Mouse (Mus musculus) midbrain, embryonic 15.5 days (tissue): ENCODE results near the gene Edc4. TPM values are rescaled to one million over a fixed set of nuclear protein-coding genes. Genes with fewer than 3 reads are reported as not detected.
"Not testable (repeated sequence)": the region's sequence is repeated elsewhere in the genome, so short reads cannot be mapped to it uniquely, and the experiment has no call there.

ENCODE experiments used
- ATAC-seq: fragments of 200-750 bp; cut with Nextera tagmentation; replicated peaks from 2 replicates; pipeline ENCODE4 v1.8.0; 2017; ENCODE audit warnings: moderate TSS enrichment
- H3K27ac ChIP-seq: fragments of 300-500 bp; sonication (generic); 2 replicates; pipeline ENCODE4 v1.5.1; 2015; ENCODE audit warnings: mild to moderate bottlenecking, inconsistent platforms
- H3K27me3 ChIP-seq: fragments of 300-500 bp; sonication (generic); replicated peaks from 2 replicates; pipeline ENCODE4 v1.6.1; 2015; ENCODE audit warnings: inconsistent platforms
- H3K36me3 ChIP-seq: fragments of 300-500 bp; sonication (generic); replicated peaks from 2 replicates; pipeline ENCODE4 v1.6.1; 2015; ENCODE audit warnings: inconsistent platforms
- H3K4me1 ChIP-seq: fragments of 300-500 bp; sonication (generic); 2 replicates; pipeline ENCODE4 v1.6.1; 2015; ENCODE audit warnings: inconsistent platforms
- H3K4me2 ChIP-seq: fragments of 300-500 bp; sonication (generic); 2 replicates; pipeline ENCODE4 v1.6.1; 2015; ENCODE audit warnings: inconsistent platforms, mild to moderate bottlenecking, moderate library complexity
- H3K4me3 ChIP-seq: fragments of 300-500 bp; sonication (generic); 2 replicates; pipeline ENCODE4 v1.5.1; 2015; ENCODE audit warnings: mild to moderate bottlenecking, inconsistent platforms
- H3K9ac ChIP-seq: fragments of 300-500 bp; sonication (generic); 2 replicates; pipeline ENCODE4 v1.6.1; 2015; ENCODE audit warnings: mild to moderate bottlenecking, inconsistent platforms
- H3K9me3 ChIP-seq: fragments of 300-500 bp; sonication (generic); 2 replicates; pipeline ENCODE4 v1.6.1; 2016; ENCODE audit warnings: inconsistent platforms
- WGBS: fragments of 180-500 bp; shearing (Covaris S2); methylation state at CpG from one replicate; pipeline ENCODE4 v1.1.7; 2015; ENCODE audit warnings: mixed read lengths; 5-methylcytosine and 5-hydroxymethylcytosine counted together
- polyA plus RNA-seq: library from polyadenylated mRNA; unstranded; fragments of >200 nt; fragmentation: Nextera tagmentation; extraction: Ambion mirVana; gene quantifications from 2 replicates; pipeline ENCODE4 v1.2.1, GENCODE M21; 2015

The Edc4 gene
- polyA plus RNA-seq: 52.9 and 61.9 TPM in 2 replicates

DNA sequence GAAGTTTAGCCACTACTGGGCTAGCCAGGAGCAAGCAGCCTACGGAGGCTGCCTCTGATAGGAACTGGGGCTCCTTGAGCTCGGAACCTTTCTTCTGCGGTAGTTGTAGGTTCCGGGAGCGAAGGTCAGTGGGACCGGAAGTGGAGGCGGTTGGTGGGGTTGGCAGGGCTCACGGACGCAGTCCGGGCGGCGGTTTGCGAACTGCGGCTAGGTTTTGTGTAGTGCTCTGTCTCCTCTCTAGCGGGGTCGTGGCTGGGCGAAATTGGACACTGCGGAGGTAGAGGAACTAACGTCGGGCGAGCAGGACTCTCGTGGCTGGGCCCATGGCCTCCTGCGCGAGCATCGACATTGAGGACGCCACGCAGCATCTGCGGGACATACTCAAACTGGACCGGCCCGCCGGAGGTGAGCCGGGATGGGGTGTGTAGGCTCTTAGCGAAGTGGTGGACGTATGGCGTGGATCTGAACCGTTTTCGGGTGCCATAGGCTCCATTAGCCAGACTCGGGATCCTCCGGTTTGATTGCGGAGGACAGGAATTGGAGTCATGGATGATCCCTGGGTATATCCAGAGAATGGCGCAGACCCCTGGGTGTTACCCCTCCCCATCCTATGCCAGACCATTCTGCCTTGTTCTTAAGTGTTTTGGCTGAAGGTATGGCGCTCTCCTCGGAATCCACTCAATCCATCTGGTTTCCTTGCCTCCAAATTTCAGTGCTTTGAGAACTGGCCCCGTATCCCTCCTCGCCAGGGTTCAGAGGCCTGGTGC is at the start of gene Edc4:
Edc4 (plus strand) TSS at position 128 of the 767 bp plus-strand sequence.
- Histone ChIP-seq H3K9me3 (no peaks in the 10 kb centered on the region), H3K4me2 (peak within 1 kb of the TSS; percentile 82), H3K36me3 (peaks cover 47% of the 10 kb centered on the region), H3K27me3 (no peaks in the 10 kb centered on the region), H3K9ac (peak within 1 kb of the TSS; percentile 74), H3K4me1 (peaks cover 34% of the 10 kb centered on the region), H3K4me3 (peak within 1 kb of the TSS; percentile 93), H3K27ac (peak within 1 kb of the TSS; percentile 40; the same call in 1 of the 2 replicates)
- peak; percentile 91 for ATAC-seq
- WGBS: 1% methylated on average over 45 of the region's 45 CpGs

DNA sequence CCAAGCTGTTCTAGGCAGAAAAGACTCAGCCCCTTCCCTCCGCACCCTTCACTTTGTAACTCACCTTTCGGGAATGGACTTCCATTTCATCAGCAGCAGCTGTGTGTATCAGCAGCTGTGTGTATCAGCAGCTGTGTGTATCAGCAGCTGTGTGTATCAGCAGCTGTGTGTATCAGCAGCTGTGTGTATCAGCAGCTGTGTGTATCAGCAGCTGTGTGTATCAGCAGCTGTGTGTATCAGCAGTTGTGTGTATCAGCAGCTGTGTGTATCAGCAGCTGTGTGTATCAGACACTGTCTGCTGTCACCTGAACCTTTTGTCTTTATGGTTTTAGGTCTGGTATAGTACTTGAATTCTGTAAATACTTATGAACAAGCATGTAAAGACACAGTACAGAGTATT is 46.9 kb upstream of the Edc4 start:
- 87% methylated on average over 2 of the region's 2 CpGs for WGBS
- ATAC-seq, H3K4me2 ChIP-seq, H3K4me3 ChIP-seq, H3K27me3 ChIP-seq, H3K4me1 ChIP-seq, H3K36me3 ChIP-seq, H3K27ac ChIP-seq, H3K9me3 ChIP-seq, H3K9ac ChIP-seq: not testable (repeated sequence)

DNA sequence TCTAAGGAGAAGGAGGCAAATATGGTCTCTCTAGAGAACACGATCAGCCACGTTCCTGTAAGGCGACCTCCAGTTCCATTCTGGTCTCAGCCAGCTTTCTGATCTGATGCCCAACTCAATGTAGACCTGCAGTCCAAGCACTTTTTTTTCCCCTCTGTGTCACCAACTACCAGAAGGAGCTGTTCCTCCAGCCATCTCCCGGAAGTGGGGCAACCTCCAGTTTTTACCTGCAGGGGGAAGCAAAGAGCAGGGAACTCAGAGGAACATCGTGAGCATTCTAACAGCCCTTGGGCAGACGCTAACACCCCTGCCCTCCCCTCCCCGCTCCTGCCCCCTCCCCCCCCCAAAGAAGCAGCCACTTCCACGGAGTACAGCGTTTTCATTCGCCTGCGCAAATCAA is 45.4 kb upstream of the Edc4 start:
- no peaks in the 10 kb centered on the region for H3K36me3 ChIP-seq
- no peaks in the 10 kb centered on the region for H3K4me1 ChIP-seq
- WGBS: 33% methylated on average over 11 of the region's 11 CpGs
- H3K9ac ChIP-seq: no peak overlapping the region
- no peaks in the 10 kb centered on the region for H3K27me3 ChIP-seq
- H3K4me3 ChIP-seq: no peak overlapping the region
- no peaks in the 10 kb centered on the region for H3K9me3 ChIP-seq
- no peak overlapping the region for H3K27ac ChIP-seq
- no peak for ATAC-seq
- H3K4me2 ChIP-seq: no peak overlapping the region

DNA sequence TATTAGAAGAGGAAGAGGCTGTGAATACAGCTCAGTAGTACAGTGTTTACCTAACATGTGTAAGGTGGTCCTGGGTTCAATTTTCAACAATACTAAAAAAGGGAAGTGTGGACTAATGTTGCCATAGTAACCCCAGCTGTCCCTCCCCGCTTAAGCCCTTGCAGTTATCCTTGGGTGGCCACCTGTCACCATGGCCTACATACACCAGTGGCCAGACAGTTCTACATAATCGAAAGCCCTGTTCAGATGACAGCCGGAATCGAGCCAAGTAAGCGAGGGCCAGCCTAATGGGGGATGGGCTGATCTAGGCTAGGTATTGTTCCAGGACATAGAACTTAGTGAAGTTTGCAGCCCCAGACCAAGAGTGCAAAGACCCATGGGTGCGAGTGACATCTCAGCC is 43.7 kb upstream of the Edc4 start:
- no peak overlapping the region for H3K4me2 ChIP-seq
- no peak overlapping the region for H3K9ac ChIP-seq
- H3K4me1 ChIP-seq: no peaks in the 10 kb centered on the region
- WGBS: 77% methylated on average over 6 of the region's 6 CpGs
- no peak for ATAC-seq
- no peaks in the 10 kb centered on the region for H3K9me3 ChIP-seq
- no peaks in the 10 kb centered on the region for H3K36me3 ChIP-seq
- H3K27me3 ChIP-seq: no peaks in the 10 kb centered on the region
- H3K27ac ChIP-seq: no peak overlapping the region
- no peak overlapping the region for H3K4me3 ChIP-seq

DNA sequence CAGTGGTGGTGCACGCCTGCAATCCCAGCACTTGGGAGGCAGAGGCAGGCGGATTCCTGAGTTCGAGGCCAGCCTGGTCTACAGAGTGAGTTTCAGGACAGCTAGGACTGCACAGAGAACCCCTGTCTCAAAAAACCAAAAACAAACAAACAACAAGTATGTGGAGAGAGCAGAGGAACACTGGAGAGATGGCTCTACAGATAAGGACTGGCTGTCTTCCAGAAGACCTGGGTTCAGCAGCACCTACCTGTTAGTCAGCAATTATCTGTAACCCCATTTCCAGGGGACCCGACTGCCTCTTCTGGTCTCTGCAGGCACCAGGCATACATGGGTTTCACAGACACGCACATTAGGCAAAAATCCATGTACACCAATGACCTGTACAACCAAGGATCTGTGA is 41.5 kb upstream of the Edc4 start:
- H3K36me3 ChIP-seq: peaks cover 8% of the 10 kb centered on the region
- H3K9me3 ChIP-seq: no peaks in the 10 kb centered on the region
- H3K4me2 ChIP-seq: no peak overlapping the region
- no peak for ATAC-seq
- H3K27me3 ChIP-seq: no peaks in the 10 kb centered on the region
- H3K4me1 ChIP-seq: no peaks in the 10 kb centered on the region
- no peak overlapping the region for H3K27ac ChIP-seq
- 90% methylated on average over 5 of the region's 5 CpGs for WGBS
- no peak overlapping the region for H3K4me3 ChIP-seq
- H3K9ac ChIP-seq: no peak overlapping the region

DNA sequence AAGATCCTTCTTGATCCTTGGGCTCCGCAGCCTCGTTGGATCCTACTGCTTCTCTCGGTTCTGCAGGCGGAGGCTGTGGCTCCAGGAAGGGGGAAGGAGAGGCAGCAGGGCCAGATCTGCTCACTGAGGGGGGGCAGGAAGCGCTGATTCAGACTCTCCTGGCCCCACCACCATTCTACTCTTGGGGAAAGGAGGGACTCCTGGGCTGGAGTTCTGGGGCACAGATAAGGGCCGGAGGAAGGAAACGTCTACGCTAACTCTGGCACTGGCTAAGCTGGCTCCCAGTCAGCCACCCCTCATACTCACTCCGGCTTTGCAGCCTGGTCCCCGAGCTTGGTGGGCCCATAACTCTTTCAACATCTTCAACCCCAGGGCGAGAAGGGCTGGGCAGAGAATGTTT is 34.0 kb upstream of the Edc4 start:
- no peak for ATAC-seq
- no peaks in the 10 kb centered on the region for H3K27me3 ChIP-seq
- peaks cover 43% of the 10 kb centered on the region for H3K36me3 ChIP-seq
- H3K9me3 ChIP-seq: no peaks in the 10 kb centered on the region
- H3K4me1 ChIP-seq: peaks cover 7% of the 10 kb centered on the region
- no peak overlapping the region for H3K4me3 ChIP-seq
- no peak overlapping the region for H3K9ac ChIP-seq
- 93% methylated on average over 11 of the region's 11 CpGs for WGBS
- no peak overlapping the region for H3K4me2 ChIP-seq
- no peak overlapping the region for H3K27ac ChIP-seq

DNA sequence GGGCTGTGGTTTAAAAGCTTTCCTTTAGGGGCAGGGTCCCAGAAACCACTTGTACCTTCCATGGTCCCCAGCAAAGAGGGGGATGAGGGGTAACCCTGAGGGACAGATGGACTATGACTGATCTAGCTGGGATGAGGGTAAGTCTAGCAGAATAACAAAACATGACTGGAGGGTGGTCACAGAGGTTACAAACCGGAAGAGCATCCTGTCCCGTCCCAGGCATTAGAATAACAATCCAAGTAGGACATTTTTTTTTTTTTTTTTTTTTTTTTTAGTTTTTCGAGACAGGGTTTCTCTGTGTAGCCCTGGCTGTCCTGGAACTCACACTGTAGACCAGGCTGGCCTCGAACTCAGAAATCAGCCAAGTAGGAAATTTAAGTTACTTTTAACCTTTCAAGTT is 30.7 kb upstream of the Edc4 start:
- 83% methylated on average over 4 of the region's 4 CpGs for WGBS
- Histone ChIP-seq H3K36me3 (peaks cover 27% of the 10 kb centered on the region), H3K27me3 (no peaks in the 10 kb centered on the region), H3K27ac (no peak overlapping the region), H3K9me3 (no peaks in the 10 kb centered on the region), H3K4me3 (no peak overlapping the region), H3K4me1 (peaks cover 10% of the 10 kb centered on the region), H3K4me2 (no peak overlapping the region), H3K9ac (no peak overlapping the region)
- ATAC-seq: no peak

DNA sequence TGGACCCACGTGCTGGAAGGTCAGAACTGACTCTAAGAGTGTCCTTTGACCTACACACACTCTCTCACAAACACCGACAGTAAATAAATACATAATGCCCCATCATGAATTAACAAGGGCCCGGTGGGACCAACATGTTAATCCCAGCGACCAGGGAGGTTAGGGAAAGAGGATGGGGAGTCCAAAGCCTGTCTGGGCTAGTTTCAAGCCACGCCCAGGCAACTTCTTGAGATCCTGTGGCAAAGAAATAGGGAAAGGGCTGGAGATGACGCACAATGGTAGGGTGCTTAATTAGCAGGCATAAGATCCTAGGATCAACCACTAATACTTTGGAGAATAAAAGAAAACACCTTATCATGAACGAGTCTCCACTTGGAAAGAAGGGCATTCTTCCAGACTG is 30.1 kb upstream of the Edc4 start:
- Histone ChIP-seq H3K36me3 (peaks cover 23% of the 10 kb centered on the region), H3K4me2 (peak overlapping the region; percentile 37), H3K4me1 (peaks cover 11% of the 10 kb centered on the region), H3K9ac (no peak overlapping the region), H3K27me3 (no peaks in the 10 kb centered on the region), H3K9me3 (no peaks in the 10 kb centered on the region), H3K4me3 (peak overlapping the region; percentile 18; the same call in 1 of the 2 replicates), H3K27ac (no peak overlapping the region)
- WGBS: 72% methylated on average over 7 of the region's 7 CpGs
- no peak for ATAC-seq

DNA sequence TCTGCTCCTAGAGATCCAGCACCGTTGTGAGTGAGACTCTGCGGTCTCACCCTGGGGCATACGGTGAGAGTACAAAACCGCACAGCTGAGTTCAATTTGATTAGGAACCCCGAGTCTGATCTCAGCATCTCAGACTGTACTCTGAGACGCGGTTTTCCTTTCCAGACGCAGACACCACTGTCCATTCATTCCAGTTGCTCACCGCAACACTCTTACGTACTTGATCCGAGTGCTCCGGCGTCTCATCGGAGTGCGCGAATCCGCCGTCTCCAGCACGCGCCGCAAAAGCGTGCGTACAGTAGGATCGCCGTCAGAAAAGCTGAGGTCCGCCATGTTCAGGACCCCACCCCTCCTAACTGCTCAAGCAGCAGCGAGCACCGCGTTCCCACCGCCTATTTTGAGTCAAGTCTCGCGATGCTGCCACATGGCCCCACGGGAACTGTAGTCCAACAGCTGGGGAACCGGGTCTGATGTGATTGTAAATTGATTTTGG is 29.0 kb upstream of the Edc4 start:
- peaks cover 16% of the 10 kb centered on the region for H3K36me3 ChIP-seq
- ATAC-seq: peak; percentile 82
- H3K4me3 ChIP-seq: peak overlapping the region; percentile 70
- H3K4me2 ChIP-seq: peak overlapping the region; percentile 76
- H3K27ac ChIP-seq: peak overlapping the region; percentile 84
- H3K4me1 ChIP-seq: peaks cover 22% of the 10 kb centered on the region
- H3K9me3 ChIP-seq: no peaks in the 10 kb centered on the region
- under 1% methylated on average over 34 of the region's 34 CpGs for WGBS
- peak overlapping the region; percentile 66 for H3K9ac ChIP-seq
- no peaks in the 10 kb centered on the region for H3K27me3 ChIP-seq

DNA sequence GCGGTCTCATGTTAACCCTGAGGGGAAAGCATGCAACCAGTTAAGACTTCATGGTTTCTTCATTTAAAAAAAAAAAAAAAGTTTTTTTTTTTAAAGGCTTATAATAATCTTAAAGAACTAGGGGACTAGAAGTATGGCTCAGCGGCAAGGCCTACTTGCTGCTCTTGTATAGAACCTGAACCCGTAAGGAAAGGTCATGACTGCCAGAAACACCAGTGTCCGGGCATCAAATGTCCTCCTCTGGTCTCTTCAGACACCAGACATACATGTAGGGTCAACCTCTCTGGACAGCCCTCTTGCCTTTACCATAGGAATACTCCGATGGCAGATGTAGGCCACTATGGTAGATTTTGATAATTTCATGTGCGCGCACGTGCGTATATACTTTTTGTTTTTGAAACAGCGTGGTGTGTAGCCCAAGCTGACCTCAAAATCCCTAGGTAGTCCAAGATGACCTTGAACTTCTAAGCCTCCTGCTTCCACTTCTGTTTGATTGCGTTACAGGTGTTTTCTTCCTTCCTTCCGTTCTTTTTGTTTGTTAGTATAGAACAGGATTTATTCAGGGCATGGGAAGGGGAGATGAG is 28.4 kb upstream of the Edc4 start:
- Histone ChIP-seq H3K4me1 (peaks cover 27% of the 10 kb centered on the region), H3K4me3 (peak overlapping the region; percentile 70), H3K27me3 (no peaks in the 10 kb centered on the region), H3K27ac (0 out of 2 replicates have a peak overlapping the region, but pooled peaks have one; percentile 84), H3K9me3 (no peaks in the 10 kb centered on the region), H3K9ac (no peak overlapping the region), H3K36me3 (peaks cover 10% of the 10 kb centered on the region), H3K4me2 (peak overlapping the region; percentile 76; the same call in 1 of the 2 replicates)
- ATAC-seq: no peak
- WGBS: 80% methylated on average over 12 of the region's 12 CpGs

DNA sequence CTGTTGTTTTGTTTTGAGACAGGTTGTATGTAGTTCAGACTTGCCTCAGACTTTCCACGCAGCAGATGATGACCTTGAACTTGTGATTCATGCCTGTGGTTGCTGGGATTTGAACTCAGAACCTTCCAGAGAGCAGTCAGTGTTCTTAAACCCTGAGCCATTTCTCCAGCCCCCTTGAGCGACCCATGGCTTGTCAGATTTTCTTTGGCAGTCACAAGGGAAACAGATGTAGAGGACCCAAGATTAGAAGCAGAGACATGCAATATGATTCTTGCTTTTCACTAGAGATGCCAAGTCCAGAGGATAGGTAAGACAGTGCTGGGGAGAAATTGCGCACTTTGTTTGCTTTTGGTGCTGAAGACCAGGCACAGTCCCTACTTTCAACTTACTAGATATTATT is 27.5 kb upstream of the Edc4 start, which contains the start of gene Cenpt:
Cenpt (minus strand) TSS at position 101 of the 400 bp plus-strand sequence.
- 96% methylated on average over 3 of the region's 3 CpGs for WGBS
- H3K4me3 ChIP-seq: peak within 1 kb of the TSS; percentile 70

DNA sequence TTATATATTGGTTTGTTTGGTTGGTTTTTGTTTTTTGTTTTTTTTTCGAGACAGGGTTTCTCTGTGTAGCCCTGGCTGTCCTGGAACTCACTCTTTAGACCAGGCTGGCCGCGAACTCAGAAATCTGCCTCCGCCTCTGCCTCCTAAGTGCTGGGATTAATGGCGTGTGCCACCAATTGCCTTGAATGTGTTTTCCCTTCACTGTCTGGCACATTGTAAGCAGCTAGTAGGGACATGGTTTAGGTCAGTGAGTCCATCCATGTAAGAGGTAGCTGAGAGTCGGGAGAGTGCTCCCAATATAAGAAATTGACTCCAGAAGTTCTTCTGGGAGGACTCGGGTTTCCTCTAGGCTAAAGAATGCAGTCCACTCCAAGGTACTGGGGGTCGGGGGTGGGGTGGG is 26.4 kb upstream of the Edc4 start:
- Histone ChIP-seq H3K27ac (peak overlapping the region; percentile 87; the same call in 1 of the 2 replicates), H3K9me3 (no peaks in the 10 kb centered on the region), H3K4me2 (peak overlapping the region; percentile 81), H3K4me1 (peaks cover 47% of the 10 kb centered on the region), H3K9ac (peak overlapping the region; percentile 21; the same call in 1 of the 2 replicates), H3K36me3 (no peaks in the 10 kb centered on the region), H3K27me3 (no peaks in the 10 kb centered on the region), H3K4me3 (peak overlapping the region; percentile 90)
- 22% methylated on average over 8 of the region's 8 CpGs for WGBS
- ATAC-seq: no peak; the same call in 1 of the 2 replicates

More for the DNA sequence above, 27.5 kb upstream of the Edc4 start, which contains the start of gene Cenpt:
- Histone ChIP-seq H3K9ac (no peak within 1 kb of the TSS), H3K36me3 (peaks cover 6% of the 10 kb centered on the region; the same call in 1 of the 2 replicates), H3K27me3 (no peaks in the 10 kb centered on the region), H3K4me2 (peak within 1 kb of the TSS; percentile 76; the same call in 1 of the 2 replicates), H3K9me3 (no peaks in the 10 kb centered on the region), H3K4me1 (peaks cover 37% of the 10 kb centered on the region), H3K27ac (no peak within 1 kb of the TSS)
- no peak for ATAC-seq
